Comparison of ENCODE assay signal across 24 mouse cellular contexts in the genomic region with DNA sequence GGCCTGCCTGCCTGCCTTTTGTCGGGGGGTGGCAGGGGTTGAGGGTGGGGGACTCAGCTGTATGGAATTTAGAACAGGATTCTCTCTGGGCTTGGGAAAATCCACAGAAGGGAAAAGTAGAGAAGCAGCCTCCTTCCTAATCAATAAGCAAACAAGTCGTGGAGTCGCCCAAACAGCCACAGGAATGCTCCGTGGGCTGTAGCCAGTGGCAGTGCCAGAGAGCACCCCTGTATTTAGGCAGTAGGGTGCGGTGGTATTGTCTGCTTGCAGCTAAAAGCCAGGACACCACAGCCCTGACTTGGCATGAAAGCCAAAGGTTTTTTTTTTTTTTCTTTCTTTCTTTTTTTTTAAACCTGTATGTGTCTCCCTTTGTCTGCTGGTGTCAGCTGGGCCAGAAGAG. TPM values are rescaled to one million over a fixed set of nuclear protein-coding genes. Genes with fewer than 3 reads are reported as not detected.
DNase-seq lines count a peak whose midpoint lies in the region; ATAC-seq and TF ChIP-seq lines count a peak whose summit lies in the region.
"Had no signal": no experiment of that assay in that cellular context is flagged by ENCODE, and none has a peak within 500 bp of the region (broad histone marks: within the 10 kb centered on the region; RNA-seq: fewer than 3 reads in every experiment).

No protein-coding gene starts in this region.

- no peaks in the 10 kb centered on the region for H3K36me3 ChIP-seq in liver, embryonic 13.5 days
- H3K36me3 ChIP-seq in liver, embryonic 11.5 days (ENCODE audit: control insufficient read depth, insufficient read depth, low read length), result no peaks in the 10 kb centered on the region
- peaks cover 6% of the 10 kb centered on the region; the same call in 1 of the 2 replicates for H3K36me3 ChIP-seq in ES-E14 (ENCODE audit: control insufficient read depth, insufficient read depth, low read length, poor library complexity, severe bottlenecking)
- H3K36me3 ChIP-seq in stomach, embryonic 15.5 days, result no peaks in the 10 kb centered on the region
- H3K36me3 ChIP-seq: embryonic facial prominence, embryonic 13.5 days; hindbrain, embryonic 12.5 days; limb, embryonic 10.5 days; liver, embryonic 12.5 days; midbrain, embryonic 13.5 days had no signal

- no peaks in the 10 kb centered on the region for H3K27me3 ChIP-seq in liver, embryonic 13.5 days
- no peaks in the 10 kb centered on the region for H3K27me3 ChIP-seq in liver, embryonic 11.5 days (replicated peaks; ENCODE audit: control insufficient read depth, insufficient read depth, low read length)
- no peaks in the 10 kb centered on the region for H3K27me3 ChIP-seq in stomach, embryonic 15.5 days (replicated peaks)
- H3K27me3 ChIP-seq: CH12.LX; embryonic facial prominence, embryonic 13.5 days; forebrain, embryonic 13.5 days; hindbrain, embryonic 12.5 days; midbrain, embryonic 13.5 days; Patski had no signal

- H3K27ac ChIP-seq in liver, embryonic 13.5 days, result peak overlapping the region; percentile 18; the same call in 1 of the 2 replicates
- H3K27ac ChIP-seq in liver, embryonic 11.5 days (ENCODE audit: low read depth, low read length), result no peak overlapping the region
- H3K27ac ChIP-seq in ES-E14 (ENCODE audit: insufficient read depth, low read depth, low read length, poor library complexity, severe bottlenecking), result 0 out of 2 replicates have a peak overlapping the region, but pooled peaks have one; percentile 4
- H3K27ac ChIP-seq in stomach, embryonic 15.5 days, result peak overlapping the region; percentile 52; the same call in 1 of the 2 replicates
- H3K27ac ChIP-seq: embryonic facial prominence, embryonic 13.5 days; forebrain, embryonic 13.5 days; hindbrain, embryonic 12.5 days; layer of hippocampus, adult 2 months; liver, embryonic 12.5 days; midbrain, embryonic 13.5 days had no signal

- H3K9ac ChIP-seq in liver, embryonic 13.5 days, result no peak overlapping the region
- no peak overlapping the region for H3K9ac ChIP-seq in liver, embryonic 11.5 days (ENCODE audit: low read depth, low read length)
- no peak overlapping the region; the same call in 1 of the 2 replicates for H3K9ac ChIP-seq in ES-E14 (ENCODE audit: insufficient read depth, low read depth, low read length, poor library complexity, severe bottlenecking)
- no peak overlapping the region for H3K9ac ChIP-seq in stomach, embryonic 15.5 days
- H3K9ac ChIP-seq: embryonic facial prominence, embryonic 13.5 days; forebrain, embryonic 13.5 days; hindbrain, embryonic 12.5 days; liver, embryonic 12.5 days; midbrain, embryonic 13.5 days had no signal

- no peak overlapping the region for H3K4me2 ChIP-seq in liver, embryonic 13.5 days
- no peak overlapping the region for H3K4me2 ChIP-seq in liver, embryonic 11.5 days
- no peak overlapping the region for H3K4me2 ChIP-seq in stomach, embryonic 15.5 days
- H3K4me2 ChIP-seq: embryonic facial prominence, embryonic 13.5 days; forebrain, embryonic 13.5 days; hindbrain, embryonic 12.5 days; liver, embryonic 12.5 days; midbrain, embryonic 13.5 days had no signal

- DNase-seq in liver, embryonic 13.5 days, result no peak
- no peak for DNase-seq in liver, embryonic 11.5 days (ENCODE audit: low spot score)
- DNase-seq in 3134 (ENCODE audit: extremely low read depth, insufficient read length, low spot score) (peak; percentile 49), ES-E14 (ENCODE audit: low read depth, low spot score) (no peak)
- DNase-seq in adrenal gland, postnatal 10 days, result no peak
- DNase-seq in thymus, adult 18-20 months, result no peak
- DNase-seq: B cell, adult 2 months; cerebellum, adult 18-20 months; cerebellum, postnatal 25 days; gastrocnemius, postnatal 36 days; kidney, adult 8-10 months; lung, postnatal 10 days; right cerebral cortex, postnatal 25 days; spleen, adult 18-20 months had no signal

- no peaks in the 10 kb centered on the region for H3K9me3 ChIP-seq in liver, embryonic 13.5 days (replicated peaks)
- no peaks in the 10 kb centered on the region for H3K9me3 ChIP-seq in liver, embryonic 11.5 days (ENCODE audit: control insufficient read depth, low read length)
- no peaks in the 10 kb centered on the region for H3K9me3 ChIP-seq in ES-E14 (ENCODE audit: control insufficient read depth, insufficient read depth, low read depth, low read length)
- no peaks in the 10 kb centered on the region for H3K9me3 ChIP-seq in stomach, embryonic 15.5 days
- H3K9me3 ChIP-seq: embryonic facial prominence, embryonic 13.5 days; forebrain, embryonic 13.5 days; hindbrain, embryonic 12.5 days; limb, embryonic 10.5 days; liver, embryonic 12.5 days; midbrain, embryonic 13.5 days had no signal

- WGBS in liver, embryonic 13.5 days (ENCODE audit: insufficient replicate concordance), result 64% methylated on average over 5 of the region's 5 CpGs
- WGBS in liver, embryonic 11.5 days, result 65% methylated on average over 5 of the region's 5 CpGs
- 64% methylated on average over 5 of the region's 5 CpGs for WGBS in stomach, embryonic 15.5 days

- ATAC-seq in liver, embryonic 13.5 days (ENCODE audit: low read depth), result no peak
- ATAC-seq in liver, embryonic 11.5 days (replicated peaks; ENCODE audit: low FRiP score), result no peak
- ATAC-seq in stomach, embryonic 15.5 days (ENCODE audit: insufficient read depth, low FRiP score, low read depth), result no peak
- ATAC-seq: forebrain, embryonic 13.5 days; liver, embryonic 12.5 days; midbrain, embryonic 13.5 days; Patski had no signal

- H3K4me3 ChIP-seq in liver, embryonic 13.5 days (replicated peaks), result no peak overlapping the region
- H3K4me3 ChIP-seq in liver, embryonic 11.5 days (ENCODE audit: low read depth, low read length), result no peak overlapping the region
- H3K4me3 ChIP-seq in ES-E14 (ENCODE audit: insufficient read depth in 1 of 2, low read depth in 1 of 2, low read length in 2 of 2, poor library complexity in 1 of 2, severe bottlenecking in 1 of 2), result no peak overlapping the region
- H3K4me3 ChIP-seq in stomach, embryonic 15.5 days (replicated peaks), result no peak overlapping the region
- H3K4me3 ChIP-seq: embryonic facial prominence, embryonic 13.5 days; forebrain, embryonic 13.5 days; hindbrain, embryonic 12.5 days; layer of hippocampus, adult 2 months; limb, embryonic 10.5 days; liver, embryonic 12.5 days; midbrain, embryonic 13.5 days had no signal

- H3K4me1 ChIP-seq in liver, embryonic 13.5 days (replicated peaks), result peaks cover 9% of the 10 kb centered on the region
- no peaks in the 10 kb centered on the region for H3K4me1 ChIP-seq in liver, embryonic 11.5 days (replicated peaks; ENCODE audit: control insufficient read depth, insufficient read depth, low read length)
- peaks cover 35 to 50% of the 10 kb centered on the region in 2 experiments for H3K4me1 ChIP-seq in ES-E14 (ENCODE audit: control insufficient read depth in 2 of 2, insufficient read depth in 2 of 2, low read length in 2 of 2, poor library complexity in 1 of 2)
- peaks cover 16% of the 10 kb centered on the region for H3K4me1 ChIP-seq in stomach, embryonic 15.5 days

- in situ Hi-C loops in ES-E14 (cut with MboI; ENCODE audit: low sequenced_read_pairs in 2 of 2, unreplicated experiment in 2 of 2), result no loop called here

TF ChIP-seq in ES-E14, 5 proteins besides CTCF, POLR2A, EP300 and RAD21:
- TF ChIP-seq ZNF384 (IDR thresholded peaks at IDR 0.05; ENCODE audit: low read depth, low read length) (peak; percentile 52; the same call in 1 of the 2 replicates), MAFK (IDR thresholded peaks at IDR 0.05; ENCODE audit: insufficient read depth, low read depth, low read length) (no peak)

RNA-seq across cellular contexts. Expression of a gene that starts 37.8 kb away (rescaled TPM):
- 12.1 and 17.3 TPM in 2 replicates for polyA plus RNA-seq in liver, embryonic 13.5 days (2015; fragmentation: Nextera tagmentation; extraction: Ambion mirVana)
- 11.0 and 11.8 TPM in 2 replicates for polyA plus RNA-seq in liver, embryonic 11.5 days (2014; fragmentation: Nextera tagmentation; extraction: Ambion mirVana)
- total RNA-seq in ES-E14 (2012; rRNA removed), result 254 and 424 TPM in 2 replicates
- polyA plus RNA-seq in stomach, embryonic 15.5 days (2015; fragmentation: Nextera tagmentation; extraction: Ambion mirVana), result 163 and 189 TPM in 2 replicates
- 1 to 10 TPM; 4.1 to 8.1 TPM for total RNA-seq in adrenal gland, postnatal 10 days (2021)

RNA-seq across cellular contexts. Expression of a gene that starts 41.9 kb away (rescaled TPM):
- 3.8 and 4.5 TPM in 2 replicates for polyA plus RNA-seq in liver, embryonic 13.5 days (2015; fragmentation: Nextera tagmentation; extraction: Ambion mirVana)
- 8.8 and 9.6 TPM in 2 replicates for polyA plus RNA-seq in liver, embryonic 11.5 days (2014; fragmentation: Nextera tagmentation; extraction: Ambion mirVana)
- 13.6 and 16.5 TPM in 2 replicates for total RNA-seq in ES-E14 (2012; rRNA removed)
- 7.8 and 9.5 TPM in 2 replicates for polyA plus RNA-seq in stomach, embryonic 15.5 days (2015; fragmentation: Nextera tagmentation; extraction: Ambion mirVana)
- total RNA-seq in adrenal gland, postnatal 10 days (2021), result 10 to 100 TPM in 1 of 2 experiments, 1 to 10 TPM in 1; 7.9 to 10.7 TPM
